Mouse (Mus musculus) CH12.LX (cell line): ENCODE measurements around the gene Lcn6. TPM values are rescaled to one million over a fixed set of nuclear protein-coding genes. Genes with fewer than 3 reads are reported as not detected.

ENCODE experiments used
- DNase-seq: peaks from one replicate; pipeline ENCODE4 v3.0.0-alpha.2; 2013; ENCODE audit errors: extremely low read depth
- H3K27ac ChIP-seq: 2 replicates; pipeline ENCODE4 v1.5.1; 2012; ENCODE audit warnings: low read depth, mild to moderate bottlenecking, control low read depth, moderate library complexity; ENCODE audit not compliant: insufficient read depth
- H3K27me3 ChIP-seq: replicated peaks from 2 replicates; pipeline ENCODE3; 2012; ENCODE audit warnings: inconsistent platforms
- H3K36me3 ChIP-seq, 2 experiments: replicated peaks in 1 of 2; 2 replicates each; pipeline versions ENCODE3 to v1.6.1; 2012; ENCODE audit warnings: inconsistent platforms in 1 of 2, low read length in 1 of 2, mild to moderate bottlenecking in 1 of 2, mixed read lengths in 1 of 2, moderate library complexity in 1 of 2; ENCODE audit not compliant: control insufficient read depth in 1 of 2, insufficient read depth in 1 of 2
- H3K4me1 ChIP-seq, 2 experiments: 2 replicates each; pipeline ENCODE4 v1.6.1; 2012; ENCODE audit warnings: inconsistent platforms in 1 of 2, moderate library complexity in 1 of 2; ENCODE audit not compliant: insufficient read depth in 2 of 2, control insufficient read depth in 1 of 2
- H3K4me2 ChIP-seq: 2 replicates; pipeline ENCODE4 v1.6.1; 2012; ENCODE audit warnings: low read depth, mild to moderate bottlenecking, control low read depth; ENCODE audit not compliant: poor library complexity, insufficient read depth, severe bottlenecking
- H3K4me3 ChIP-seq, 3 experiments: fragments of 150-350 bp in 1 of 3; sonication (generic) in 1 of 3; replicated peaks in 1 of 3; 2 replicates each; pipeline versions ENCODE3 to v1.5.1; 2011 to 2012; ENCODE audit warnings: low read depth in 2 of 3, low read length in 2 of 3, mild to moderate bottlenecking in 2 of 3, moderate library complexity in 2 of 3, control low read depth in 1 of 3, improper control_type of control experiment in 1 of 3, inconsistent platforms in 1 of 3, mixed read lengths in 1 of 3; ENCODE audit not compliant: poor library complexity in 1 of 3
- H3K79me2 ChIP-seq: replicated peaks from 2 replicates; pipeline ENCODE4 v1.6.1; 2012; ENCODE audit warnings: mild to moderate bottlenecking, moderate library complexity; ENCODE audit not compliant: control insufficient read depth, poor library complexity, insufficient read depth, severe bottlenecking; ENCODE audit errors: extremely low read depth
- H3K9ac ChIP-seq: 2 replicates; pipeline ENCODE4 v1.6.1; 2012; ENCODE audit warnings: low read depth, mild to moderate bottlenecking, control low read depth, moderate library complexity; ENCODE audit not compliant: insufficient read depth
- H3K9me3 ChIP-seq: replicated peaks from 2 replicates; pipeline ENCODE3; 2012; ENCODE audit warnings: low read length, inconsistent platforms, mixed read lengths
- BHLHE40 ChIP-seq: IDR thresholded peaks from 2 replicates; pipeline ENCODE4 v1.6.1; 2011; ENCODE audit warnings: mild to moderate bottlenecking, low read depth, low read length, improper control_type of control experiment
- CHD1 ChIP-seq: IDR thresholded peaks from 2 replicates; pipeline ENCODE4 v1.6.1; 2012; ENCODE audit warnings: low read depth, low read length, improper control_type of control experiment, inconsistent platforms
- CHD2 ChIP-seq: IDR thresholded peaks from 2 replicates; pipeline ENCODE4 v1.6.1; 2011; ENCODE audit warnings: low read length, improper control_type of control experiment
- CTCF ChIP-seq, 2 experiments: IDR thresholded peaks in 1 of 2; conservative IDR thresholded peaks in 1 of 2; 2 replicates each; pipeline ENCODE4 v1.5.1; 2011 to 2012; ENCODE audit warnings: low read depth in 2 of 2, low read length in 2 of 2, improper control_type of control experiment in 1 of 2, inconsistent platforms in 1 of 2, mild to moderate bottlenecking in 1 of 2, moderate library complexity in 1 of 2
- E2F4 ChIP-seq: IDR thresholded peaks from 2 replicates; pipeline ENCODE4 v1.6.1; 2011; ENCODE audit warnings: low read depth, low read length, improper control_type of control experiment; ENCODE audit not compliant: insufficient replicate concordance
- EP300 ChIP-seq: IDR thresholded peaks from 2 replicates; pipeline ENCODE4 v1.6.1; 2011; ENCODE audit warnings: low read length, improper control_type of control experiment
- GABPA ChIP-seq: IDR thresholded peaks from 2 replicates; pipeline ENCODE4 v1.6.1; 2012; ENCODE audit warnings: low read depth, low read length, improper control_type of control experiment, inconsistent platforms; ENCODE audit not compliant: insufficient replicate concordance
- IRF4 ChIP-seq: IDR thresholded peaks from 2 replicates; pipeline ENCODE4 v1.6.1; 2014; ENCODE audit warnings: low read depth, mild to moderate bottlenecking, inconsistent platforms, low read length, improper control_type of control experiment
- JUN ChIP-seq: IDR thresholded peaks from 2 replicates; pipeline ENCODE4 v1.6.1; 2011; ENCODE audit warnings: low read depth, mild to moderate bottlenecking, low read length, improper control_type of control experiment, moderate library complexity; ENCODE audit not compliant: insufficient read depth
- MAX ChIP-seq: IDR thresholded peaks from 2 replicates; pipeline ENCODE4 v1.6.1; 2011; ENCODE audit warnings: low read length, improper control_type of control experiment
- MAZ ChIP-seq: IDR thresholded peaks from 2 replicates; pipeline ENCODE4 v1.6.1; 2012; ENCODE audit warnings: low read depth, mild to moderate bottlenecking, inconsistent platforms, low read length, improper control_type of control experiment, moderate library complexity
- MEF2A ChIP-seq: IDR thresholded peaks from 2 replicates; pipeline ENCODE4 v1.6.1; 2014; ENCODE audit warnings: low read depth, mild to moderate bottlenecking, inconsistent platforms, low read length, improper control_type of control experiment, borderline replicate concordance
- MYC ChIP-seq: IDR thresholded peaks from 2 replicates; pipeline ENCODE4 v1.6.1; 2011; ENCODE audit warnings: low read depth, mild to moderate bottlenecking, improper control_type of control experiment, low read length
- POLR2A ChIP-seq: IDR thresholded peaks from 2 replicates; pipeline ENCODE4 v1.6.1; 2011; ENCODE audit warnings: low read depth, mild to moderate bottlenecking, improper control_type of control experiment, low read length
- POLR2AphosphoS2 ChIP-seq: IDR thresholded peaks from 2 replicates; pipeline ENCODE4 v1.6.1; 2011; ENCODE audit warnings: low read depth, low read length, improper control_type of control experiment
- SIN3A ChIP-seq: IDR thresholded peaks from 2 replicates; pipeline ENCODE4 v1.6.1; 2012; ENCODE audit warnings: low read length, improper control_type of control experiment, inconsistent platforms
- UBTF ChIP-seq: IDR thresholded peaks from 2 replicates; pipeline ENCODE4 v1.6.1; 2012; ENCODE audit warnings: low read depth, mild to moderate bottlenecking, inconsistent platforms, low read length, improper control_type of control experiment, moderate library complexity
- USF1 ChIP-seq: IDR thresholded peaks from 2 replicates; pipeline ENCODE4 v1.6.1; 2014; ENCODE audit warnings: low read depth, mild to moderate bottlenecking, inconsistent platforms, low read length, improper control_type of control experiment
- USF2 ChIP-seq: conservative IDR thresholded peaks from 2 replicates; pipeline ENCODE4 v1.6.1; 2011; ENCODE audit warnings: low read depth, low read length, improper control_type of control experiment
- ZNF384 ChIP-seq: IDR thresholded peaks from 2 replicates; pipeline ENCODE4 v1.6.1; 2012; ENCODE audit warnings: low read depth, low read length, improper control_type of control experiment, inconsistent platforms
- dilution Hi-C: fragments of 300-500 bp; cut with MboI; formaldehyde crosslinking; loops from 2 replicates; pipeline ENCODE4 v1.14.3; 2020; ENCODE audit warnings: low sequenced_read_pairs; ENCODE audit not compliant: extremely low pct_unique_long_range_greater_than_20kb, extremely low pct_ligation_motif_present
- in situ Hi-C: fragments of 300-500 bp; cut with MboI; formaldehyde crosslinking; loops from 3 replicates; pipeline ENCODE4 v1.14.3; 2019; ENCODE audit warnings: low sequenced_read_pairs, low pct_ligation_motif_present, low pct_unique_long_range_greater_than_20kb, mixed read lengths
- polyA plus RNA-seq: library from polyadenylated mRNA; unstranded; fragments of >175 nt; gene quantifications from 2 replicates; pipeline ENCODE4 v1.2.1, GENCODE M21; 2012; ENCODE audit warnings: low read depth; ENCODE audit not compliant: insufficient read length
- total RNA-seq, 2 experiments: library from RNA; depleted of rRNA; stranded (reverse); fragments of 300-350 nt in 1 of 2; fragments of >200 nt in 1 of 2; gene quantifications; 2 replicates each; pipeline ENCODE4 v1.2.3; 2012 to 2014

Gene Lcn6
- total and polyA plus RNA-seq, 3 experiments = not detected

DNA sequence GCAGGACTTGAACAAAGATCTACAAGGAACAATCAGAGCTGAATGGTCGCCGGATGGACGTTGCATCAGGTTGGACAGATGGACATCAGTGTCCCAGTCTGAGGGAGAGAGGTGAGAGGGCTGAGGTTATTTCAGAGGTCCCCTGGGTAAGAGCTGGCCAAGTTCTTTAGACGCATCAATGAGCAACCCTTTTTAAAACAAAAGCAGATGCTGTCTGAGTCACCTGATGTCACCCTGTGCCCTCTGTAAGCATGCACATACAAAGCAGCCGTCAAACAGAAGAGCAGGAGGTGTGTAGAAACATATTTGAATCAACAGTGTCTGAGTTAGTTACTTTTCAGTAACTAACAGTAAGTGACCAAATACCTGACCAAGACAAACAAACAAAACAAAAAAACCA, 12.5 kb upstream of the Lcn6 start:
- no peaks in the 10 kb centered on the region for H3K27me3 ChIP-seq
- dilution Hi-C loops = no loop called here

DNA sequence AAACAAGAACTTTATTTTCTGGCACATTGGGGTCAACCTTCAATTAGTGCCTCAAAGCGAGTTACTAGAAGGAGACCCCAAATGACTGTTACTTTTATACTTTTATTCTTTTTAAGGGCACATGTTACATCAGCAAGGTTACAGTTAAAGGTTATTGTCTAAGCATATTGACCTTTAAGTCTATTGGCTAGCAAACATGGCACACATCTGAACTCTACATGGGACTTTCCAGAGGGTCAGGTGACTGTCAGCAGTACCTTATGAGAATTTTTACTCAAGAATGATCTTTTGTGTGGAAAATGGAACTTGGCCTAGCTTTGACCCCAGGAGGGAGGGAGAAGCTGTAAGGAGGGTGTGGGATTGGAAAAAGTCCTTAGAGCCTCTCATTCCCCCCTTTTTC, 10.1 kb upstream of the Lcn6 start:
- H3K36me3 ChIP-seq = no peaks in the 10 kb centered on the region
- no peaks in the 10 kb centered on the region for H3K9me3 ChIP-seq
- dilution Hi-C loops = no loop called here
- H3K9ac ChIP-seq = no peak overlapping the region
- peaks cover 0 to 25% of the 10 kb centered on the region in 2 experiments; a peak in 3 of 4 replicates for H3K4me1 ChIP-seq
- H3K4me2 ChIP-seq = no peak overlapping the region
- H3K27ac ChIP-seq = no peak overlapping the region
- no peaks in the 10 kb centered on the region for H3K79me2 ChIP-seq
- TF ChIP-seq IRF4 = no peak
- no peak for TF ChIP-seq CTCF (conservative IDR thresholded peaks at IDR 0.05 in 1 of 2, IDR thresholded peaks at IDR 0.05 in 1 of 2; ENCODE audit: low read depth in 2 of 2, low read length in 2 of 2)
- no peak for TF ChIP-seq MAX
- TF ChIP-seq BHLHE40 = 0 out of 2 replicates have a peak, but pooled peaks have one; percentile 19
- no peak overlapping the region for H3K4me3 ChIP-seq
- in situ Hi-C loops = no loop called here
- DNase-seq = no peak
- peaks cover 10% of the 10 kb centered on the region for H3K27me3 ChIP-seq

More for the DNA sequence above, 12.5 kb upstream of the Lcn6 start:
- Histone ChIP-seq H3K4me3 (no peak overlapping the region), H3K9ac (no peak overlapping the region), H3K36me3 (no peaks in the 10 kb centered on the region), H3K79me2 (no peaks in the 10 kb centered on the region), H3K4me2 (no peak overlapping the region), H3K9me3 (no peaks in the 10 kb centered on the region), H3K4me1 (peaks cover 0 to 25% of the 10 kb centered on the region in 2 experiments; a peak in 3 of 4 replicates), H3K27ac (no peak overlapping the region)
- TF ChIP-seq BHLHE40 = peak; percentile 62
- TF ChIP-seq MAZ = no peak
- TF ChIP-seq EP300 = 0 out of 2 replicates have a peak, but pooled peaks have one; percentile 22
- TF ChIP-seq SIN3A = 0 out of 2 replicates have a peak, but pooled peaks have one; percentile 29
- peak; percentile 21 for DNase-seq
- in situ Hi-C loops = no loop called here

DNA sequence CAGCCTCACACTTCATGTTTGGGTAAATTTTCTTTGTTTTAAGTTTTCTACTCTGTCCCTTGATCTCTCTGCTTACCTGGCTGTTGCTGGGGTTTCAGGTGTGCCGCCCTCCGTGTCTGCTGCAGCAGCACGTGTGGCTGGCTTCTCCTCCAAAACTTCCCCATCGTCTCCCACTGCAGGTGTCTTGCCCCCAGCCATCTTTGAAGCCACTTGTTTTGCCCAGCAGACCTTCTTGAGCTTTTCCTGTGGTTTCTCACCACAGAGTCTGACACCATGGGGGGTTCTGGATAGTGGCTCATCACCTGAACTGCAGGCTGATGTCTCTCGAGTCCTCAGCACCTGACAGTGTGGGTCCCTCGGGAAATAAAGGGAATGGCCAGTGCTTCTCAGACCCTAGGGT, 3.0 kb downstream of the Lcn6 start:
- Histone ChIP-seq H3K9ac (no peak overlapping the region), H3K36me3 (no peaks in the 10 kb centered on the region), H3K27me3 (peaks cover 40% of the 10 kb centered on the region), H3K4me2 (no peak overlapping the region), H3K9me3 (no peaks in the 10 kb centered on the region), H3K4me1 (peaks cover 4 to 36% of the 10 kb centered on the region in 2 experiments), H3K27ac (no peak overlapping the region), H3K4me3 (no peak overlapping the region), H3K79me2 (no peaks in the 10 kb centered on the region)
- dilution Hi-C loops (no loop called here), in situ Hi-C loops (no loop called here)
- TF ChIP-seq IRF4 = no peak
- TF ChIP-seq BHLHE40 = peak; percentile 62; the same call in 1 of the 2 replicates
- peak; percentile 21 for DNase-seq

DNA sequence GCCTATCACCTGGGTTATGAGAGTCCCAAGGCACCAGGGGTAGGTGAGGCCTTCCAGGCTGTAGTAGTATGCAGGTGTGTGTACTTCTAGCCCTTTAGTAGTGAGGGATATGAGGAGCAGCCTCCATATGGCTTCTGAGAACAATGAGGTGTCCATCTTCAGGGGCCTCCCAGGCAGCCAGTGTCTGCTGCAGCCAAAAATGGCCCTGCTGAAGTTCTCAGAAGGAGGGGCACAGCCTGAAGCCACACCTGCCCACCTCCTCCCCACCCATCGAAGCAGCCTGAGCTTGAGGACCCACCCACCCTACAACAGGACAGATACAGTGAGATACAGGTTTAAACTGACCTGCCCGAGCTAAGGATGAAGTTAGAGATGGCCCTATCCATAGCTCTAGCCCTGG, 5.8 kb downstream of the Lcn6 start, which contains the start of gene Lcn10:
Gene Lcn10 (plus strand): TSS at position 301 of the 400 bp plus-strand sequence.
- in situ Hi-C loops = no loop called here

More for the DNA sequence above, 5.8 kb downstream of the Lcn6 start, which contains the start of gene Lcn10:
- dilution Hi-C loops = no loop called here
- Histone ChIP-seq H3K27ac (no peak within 1 kb of the TSS), H3K79me2 (no peaks in the 10 kb centered on the region), H3K27me3 (peaks cover 51% of the 10 kb centered on the region), H3K4me2 (no peak within 1 kb of the TSS), H3K9ac (no peak within 1 kb of the TSS), H3K4me3 (no peak within 1 kb of the TSS), H3K9me3 (peaks cover 2% of the 10 kb centered on the region), H3K4me1 (peaks cover 0 to 27% of the 10 kb centered on the region in 2 experiments; a peak in 2 of 4 replicates), H3K36me3 (no peaks in the 10 kb centered on the region)
- TF ChIP-seq MEF2A (no peak), JUN (no peak), CHD2 (no peak), UBTF (no peak), GABPA (no peak), CHD1 (no peak), MAZ (no peak), SIN3A (no peak), USF2 (no peak), ZNF384 (no peak), E2F4 (no peak), MYC (no peak), POLR2A (no peak), POLR2AphosphoS2 (no peak), USF1 (no peak), MAX (no peak)
- DNase-seq = no peak
